Mouse (Mus musculus): ENCODE results near the gene Tmem206.

Tmem206 gene

GRCm38 (mm10) chr1:191307766-191308455 lies 17.8 kb upstream of the Tmem206 start:
- DNase-seq (ENCODE audit: low read depth, low spot score), result no peak

- DNase-seq (ENCODE audit: low read depth, low spot score), result no peak
Observed at GRCm38 (mm10) chr1:191311296-191311898, 14.3 kb upstream of the Tmem206 start.

- DNase-seq (ENCODE audit: low read depth, low spot score), result peak; percentile 94
Observed at GRCm38 (mm10) chr1:191312513-191312941, 13.2 kb upstream of the Tmem206 start.

GRCm38 (mm10) chr1:191313158-191313557 lies 12.6 kb upstream of the Tmem206 start:
- no peak for DNase-seq (ENCODE audit: low read depth, low spot score)

- no peak for DNase-seq (ENCODE audit: low read depth, low spot score)
Observed at GRCm38 (mm10) chr1:191313926-191314325, 11.8 kb upstream of the Tmem206 start.

GRCm38 (mm10) chr1:191316818-191317217 lies 8.9 kb upstream of the Tmem206 start:
- DNase-seq (ENCODE audit: low read depth, low spot score), result no peak

GRCm38 (mm10) chr1:191317591-191318196 lies 8.0 kb upstream of the Tmem206 start, which contains the start of gene Nenf:
Gene Nenf (minus strand): TSS chr1:191318194.
- peak; percentile 84 for DNase-seq (ENCODE audit: low read depth, low spot score)

GRCm38 (mm10) chr1:191318686-191319085 lies 7.0 kb upstream of the Tmem206 start:
- no peak for DNase-seq (ENCODE audit: low read depth, low spot score)

GRCm38 (mm10) chr1:191323381-191323780 lies 2.3 kb upstream of the Tmem206 start:
- DNase-seq (ENCODE audit: low read depth, low spot score), result no peak

GRCm38 (mm10) chr1:191324733-191325590 lies 750 bp upstream of the Tmem206 start:
- no peak for DNase-seq (ENCODE audit: low read depth, low spot score)

- DNase-seq (ENCODE audit: low read depth, low spot score), result peak; percentile 52
Observed at GRCm38 (mm10) chr1:191326233-191326882, 646 bp downstream of the Tmem206 start.

GRCm38 (mm10) chr1:191327258-191327657 lies 1.5 kb downstream of the Tmem206 start:
- peak; percentile 26 for DNase-seq (ENCODE audit: low read depth, low spot score)

- peak; percentile 45 for DNase-seq (ENCODE audit: low read depth, low spot score)
Observed at GRCm38 (mm10) chr1:191328019-191328441, 2.3 kb downstream of the Tmem206 start.

GRCm38 (mm10) chr1:191330356-191330755 lies 4.6 kb downstream of the Tmem206 start:
- no peak for DNase-seq (ENCODE audit: low read depth, low spot score)

- no peak for DNase-seq (ENCODE audit: low read depth, low spot score)
Observed at GRCm38 (mm10) chr1:191334500-191334899, 8.8 kb downstream of the Tmem206 start.

GRCm38 (mm10) chr1:191339876-191340275 lies 14.2 kb downstream of the Tmem206 start:
- DNase-seq (ENCODE audit: low read depth, low spot score), result no peak

- no peak for DNase-seq (ENCODE audit: low read depth, low spot score)
Observed at GRCm38 (mm10) chr1:191340530-191340929, 14.8 kb downstream of the Tmem206 start.

- no peak for DNase-seq (ENCODE audit: low read depth, low spot score)
Observed at GRCm38 (mm10) chr1:191347602-191348001, 21.9 kb downstream of the Tmem206 start.

- no peak for DNase-seq (ENCODE audit: low read depth, low spot score)
Observed at GRCm38 (mm10) chr1:191348592-191348991, 22.9 kb downstream of the Tmem206 start.

- DNase-seq (ENCODE audit: low read depth, low spot score), result no peak
Observed at GRCm38 (mm10) chr1:191348996-191349395, 23.3 kb downstream of the Tmem206 start.

- DNase-seq (ENCODE audit: low read depth, low spot score), result peak; percentile 25
Observed at GRCm38 (mm10) chr1:191349486-191350037, 23.9 kb downstream of the Tmem206 start.

Data from brain, adult 2 months (tissue).